Mouse (Mus musculus) gastrocnemius, postnatal 36 days (tissue): ENCODE results near the gene Clec16a. TPM values are rescaled to one million over a fixed set of nuclear protein-coding genes. Genes with fewer than 3 reads are reported as not detected.
A peak's percentile ranks its signal among the peaks of the same experiment; 100 is the strongest.

ENCODE experiments used
- DNase-seq, 2 experiments: peaks; one replicate each; pipeline ENCODE4 v3.0.0; 2022
- intact Hi-C: fragments of 180-260 bp; cut with DNase I; formaldehyde crosslinking; loops from one replicate; pipeline ENCODE4 v1.15.1; 2025
- total RNA-seq, 2 experiments: library from RNA; stranded (reverse); gene quantifications; 2 replicates each; pipeline ENCODE4 v1.2.3; 2021

Gene Clec16a
- total RNA-seq, 2 experiments from 2014 or later: 59.3 to 70.8 TPM

DNA sequence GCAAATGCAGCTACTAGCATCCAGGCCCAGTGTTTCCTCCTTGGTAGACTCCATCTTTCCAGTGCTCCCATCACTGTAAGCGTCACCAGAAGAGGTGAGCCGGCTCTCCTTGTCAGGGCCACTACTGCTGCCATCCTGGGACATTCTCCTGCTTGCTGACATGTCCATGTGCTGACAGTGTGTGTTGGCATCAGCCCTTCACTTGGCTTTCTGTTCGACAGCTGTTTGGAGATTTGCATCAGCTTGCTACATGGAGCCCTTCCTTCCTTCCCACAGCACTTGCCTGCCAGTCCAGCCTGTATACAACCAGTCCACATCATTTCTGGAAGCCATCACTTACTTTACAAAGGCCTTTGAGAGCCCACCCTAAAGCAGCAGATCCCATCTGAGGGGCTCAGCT, 193.7 kb downstream of the Clec16a start:
- DNase-seq: no peak
- intact Hi-C loops: no loop called here

GRCm38 (mm10) chr16:10739854-10740398, 194.8 kb downstream of the Clec16a start:
- DNase-seq: no peak
- intact Hi-C loops: no loop called here

- intact Hi-C loops: no loop called here
- DNase-seq: no peak
Measured at GRCm38 (mm10) chr16:10741082-10741481, 195.9 kb downstream of the Clec16a start.

- intact Hi-C loops: no loop called here
- DNase-seq: no peak
Measured at GRCm38 (mm10) chr16:10749226-10749625, 204.1 kb downstream of the Clec16a start.

DNA sequence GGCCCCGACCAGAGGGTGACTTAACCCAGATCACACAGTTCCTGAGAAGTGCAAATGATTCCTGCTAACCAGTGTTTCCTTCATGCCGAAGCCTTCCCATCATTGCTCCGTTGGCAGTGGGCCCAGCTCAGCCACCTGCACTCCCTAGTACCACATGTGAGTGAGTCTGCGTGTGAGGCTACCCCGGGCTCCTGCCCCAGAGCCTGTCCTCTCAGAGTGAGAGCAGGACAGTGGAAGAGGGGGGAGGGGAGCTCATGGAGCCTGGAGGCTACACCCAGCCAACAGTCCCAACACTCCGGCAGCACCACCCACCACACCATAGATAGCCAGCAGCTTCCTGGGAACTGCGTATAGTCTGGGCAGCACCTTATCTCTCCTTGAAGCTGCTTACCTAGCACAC, 204.7 kb downstream of the Clec16a start:
- no peak for DNase-seq

GRCm38 (mm10) chr16:10754521-10755296, 209.6 kb downstream of the Clec16a start:
- intact Hi-C loops: loop anchor here (5.0 kb wide), 1 partner anchor 47 kb away; no protein-coding TSS in a partner anchor

More for the DNA sequence above, 204.7 kb downstream of the Clec16a start:
- intact Hi-C loops: no loop called here

GRCm38 (mm10) chr16:10756168-10756567, 211.0 kb downstream of the Clec16a start:
- intact Hi-C loops: loop anchor here (5.0 kb wide), 1 partner anchor 49 kb away; no protein-coding TSS in a partner anchor
- DNase-seq: no peak

More at GRCm38 (mm10) chr16:10754521-10755296, 209.6 kb downstream of the Clec16a start:
- no peak for DNase-seq

DNA sequence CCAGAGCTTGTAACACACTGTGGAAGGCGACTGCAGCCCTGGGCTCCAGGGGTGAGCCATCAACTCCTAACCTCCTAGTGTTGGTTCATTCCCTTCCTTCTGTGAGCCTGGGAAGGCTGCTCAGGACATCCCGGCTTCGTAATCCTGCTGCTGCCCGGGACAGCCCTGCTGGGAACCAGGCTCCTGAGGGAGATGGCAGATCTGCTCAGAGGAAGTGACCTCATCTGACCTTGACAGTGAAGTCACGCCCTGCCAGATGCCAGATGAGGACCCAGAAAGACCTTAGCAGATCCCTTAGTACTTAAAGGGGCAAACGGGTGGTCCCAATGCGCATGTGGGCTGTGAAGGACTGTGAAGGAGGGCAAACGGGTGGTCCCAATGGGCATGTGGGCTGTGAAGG, 216.0 kb downstream of the Clec16a start:
- DNase-seq: no peak

DNA sequence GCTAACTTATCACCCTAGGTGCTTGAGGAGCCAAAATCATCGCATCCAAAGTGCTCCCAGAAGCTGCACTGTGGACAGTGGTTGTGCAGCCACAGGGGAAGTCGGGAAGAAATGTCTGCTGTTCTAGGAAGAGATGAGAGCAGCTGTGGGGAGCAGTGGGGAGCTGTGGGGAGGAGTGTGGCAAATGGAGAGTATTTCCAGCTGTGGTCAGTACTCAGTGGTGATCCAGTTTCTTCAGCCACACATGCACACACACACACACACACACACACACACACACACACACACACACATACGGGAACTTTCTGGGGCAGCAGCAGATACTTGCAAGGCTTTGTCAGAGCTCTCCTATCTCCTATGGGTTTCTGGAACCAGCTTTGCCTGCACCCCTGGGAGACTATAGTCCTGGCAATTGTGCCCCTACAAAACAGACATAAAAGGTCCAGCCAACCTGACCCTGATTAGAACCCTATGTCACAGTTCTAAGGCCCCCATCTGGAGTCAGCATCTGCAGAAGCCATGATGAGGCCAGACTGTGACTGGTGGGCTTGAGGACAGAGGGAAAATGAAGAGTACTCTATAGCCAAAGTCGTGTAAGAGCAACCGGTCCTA, 217.5 kb downstream of the Clec16a start:
- intact Hi-C loops: loop anchor here (5.0 kb wide), 1 partner anchor 80 kb away; no protein-coding TSS in a partner anchor
- DNase-seq: no peak

More for the DNA sequence above, 216.0 kb downstream of the Clec16a start:
- intact Hi-C loops: loop anchor here (5.0 kb wide), 1 partner anchor 79 kb away; no protein-coding TSS in a partner anchor

DNA sequence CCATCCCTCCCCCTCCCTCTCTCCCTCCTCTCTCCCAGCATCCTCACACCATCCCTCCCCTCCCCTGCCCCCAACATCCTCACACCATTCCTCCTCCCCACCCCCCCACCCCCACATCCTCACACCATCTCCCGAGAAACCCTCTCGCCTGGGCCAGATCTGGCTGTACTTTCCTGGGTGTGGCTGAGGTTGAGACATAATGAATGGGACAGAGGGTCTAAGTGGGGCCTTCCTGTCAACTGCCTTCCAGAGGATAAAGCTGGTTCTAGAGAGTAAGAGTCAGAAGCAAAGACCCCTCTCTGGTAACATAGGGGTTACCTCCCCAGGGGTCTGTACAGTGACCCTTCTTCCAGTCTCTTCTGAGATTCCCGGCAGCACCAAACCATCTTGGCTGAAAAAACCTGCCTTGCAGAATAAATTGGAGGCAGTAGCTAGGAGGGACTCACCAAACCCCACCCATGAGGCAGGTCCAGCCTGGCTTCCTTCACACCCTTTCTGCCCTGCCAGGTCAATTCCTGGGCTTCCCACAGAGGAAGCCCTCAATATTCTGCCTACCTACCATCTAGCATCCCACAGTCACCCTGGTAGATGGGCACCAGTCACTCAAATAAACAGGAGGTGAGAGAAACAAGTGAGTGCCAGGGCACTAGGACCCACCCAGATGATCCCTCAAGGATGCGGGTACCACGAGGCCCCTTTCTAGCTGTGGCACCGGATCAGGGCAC, 218.6 kb downstream of the Clec16a start:
- no peak for DNase-seq
- intact Hi-C loops: loop anchor here (5.0 kb wide), 1 partner anchor 81 kb away; no protein-coding TSS in a partner anchor

DNA sequence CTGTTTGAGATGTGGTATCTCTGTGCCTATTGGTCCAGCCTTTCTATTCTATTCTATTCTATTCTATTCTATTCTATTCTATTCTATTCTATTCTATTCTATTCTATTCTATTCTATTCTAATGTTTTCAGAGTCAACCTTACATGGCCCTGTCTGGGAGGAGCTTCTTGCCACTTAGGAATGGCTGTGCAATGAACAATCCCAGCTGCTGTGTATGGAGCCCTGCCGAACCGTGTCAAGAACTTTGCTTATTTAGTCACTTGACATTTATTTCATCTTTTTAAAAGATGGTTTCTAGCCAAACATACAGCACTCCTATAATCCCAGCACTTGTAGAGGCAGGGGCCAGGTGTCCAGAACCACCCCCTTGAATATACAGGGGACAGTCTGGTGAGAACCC, 219.2 kb downstream of the Clec16a start:
- intact Hi-C loops: loop anchor here (5.0 kb wide), 1 partner anchor 82 kb away; no protein-coding TSS in a partner anchor

DNA sequence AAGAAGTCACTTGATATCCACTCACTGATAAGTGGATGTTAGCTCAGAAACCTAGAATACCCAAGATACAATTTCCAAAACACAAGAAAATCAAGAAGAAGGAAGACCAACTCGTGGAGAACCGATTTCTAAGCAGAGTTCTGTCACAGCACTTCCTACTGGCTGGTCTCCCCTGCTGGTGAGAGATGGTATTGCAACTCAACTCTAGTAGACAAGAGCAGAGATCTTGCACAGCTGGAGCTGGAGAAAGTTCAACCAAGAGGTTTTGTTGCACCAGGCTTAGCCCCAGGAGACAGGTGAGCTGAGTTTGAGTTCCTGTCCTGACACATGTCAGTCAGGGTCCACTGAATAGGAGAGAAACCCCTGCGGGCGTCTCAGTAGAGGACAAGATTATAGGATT, 222.0 kb downstream of the Clec16a start:
- intact Hi-C loops: no loop called here
- DNase-seq: peak in 1 of 2 experiments; percentile 60

More for the DNA sequence above, 219.2 kb downstream of the Clec16a start:
- no peak for DNase-seq

DNA sequence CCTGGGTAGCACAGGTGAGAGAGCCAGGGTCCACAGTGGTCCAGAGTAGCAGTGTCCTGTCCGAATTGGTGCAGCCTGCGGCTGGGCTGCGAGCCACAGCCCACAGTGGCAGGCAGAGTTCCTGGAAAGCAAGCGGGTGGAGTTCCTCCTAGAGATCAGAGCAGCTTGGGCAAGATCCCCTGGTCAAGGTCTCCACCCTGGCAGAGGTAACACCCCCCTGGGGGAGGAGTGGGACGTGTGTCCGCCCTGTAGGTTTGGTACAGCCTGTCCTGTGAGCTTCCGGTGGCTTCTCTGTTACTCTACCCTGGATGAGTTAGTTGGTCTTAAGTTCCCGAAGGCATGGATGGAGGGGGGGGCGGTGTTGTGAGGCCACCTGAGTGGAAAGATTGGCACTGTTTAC, 223.7 kb downstream of the Clec16a start:
- DNase-seq: no peak
- intact Hi-C loops: no loop called here

DNA sequence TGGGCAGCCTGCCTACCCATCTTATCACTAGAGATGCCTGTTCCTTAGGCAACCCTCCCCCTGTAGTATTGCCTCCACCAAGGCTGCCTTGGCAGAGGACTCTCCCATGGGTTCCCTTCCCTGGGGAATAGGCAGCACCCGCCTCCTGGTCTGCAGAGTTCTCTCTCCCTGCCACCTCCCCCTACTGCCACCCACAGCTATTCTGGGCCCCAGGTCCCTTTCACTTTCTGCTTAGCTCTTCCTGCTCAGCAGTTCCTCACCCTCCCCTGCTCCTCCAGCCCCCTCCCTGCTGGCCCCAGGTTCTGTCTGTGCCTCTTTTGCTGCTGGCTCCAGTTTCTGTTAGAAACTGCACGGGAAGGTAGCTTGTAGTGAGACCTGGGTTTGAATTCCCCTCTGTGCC, 224.5 kb downstream of the Clec16a start:
- DNase-seq: no peak
- intact Hi-C loops: no loop called here

DNA sequence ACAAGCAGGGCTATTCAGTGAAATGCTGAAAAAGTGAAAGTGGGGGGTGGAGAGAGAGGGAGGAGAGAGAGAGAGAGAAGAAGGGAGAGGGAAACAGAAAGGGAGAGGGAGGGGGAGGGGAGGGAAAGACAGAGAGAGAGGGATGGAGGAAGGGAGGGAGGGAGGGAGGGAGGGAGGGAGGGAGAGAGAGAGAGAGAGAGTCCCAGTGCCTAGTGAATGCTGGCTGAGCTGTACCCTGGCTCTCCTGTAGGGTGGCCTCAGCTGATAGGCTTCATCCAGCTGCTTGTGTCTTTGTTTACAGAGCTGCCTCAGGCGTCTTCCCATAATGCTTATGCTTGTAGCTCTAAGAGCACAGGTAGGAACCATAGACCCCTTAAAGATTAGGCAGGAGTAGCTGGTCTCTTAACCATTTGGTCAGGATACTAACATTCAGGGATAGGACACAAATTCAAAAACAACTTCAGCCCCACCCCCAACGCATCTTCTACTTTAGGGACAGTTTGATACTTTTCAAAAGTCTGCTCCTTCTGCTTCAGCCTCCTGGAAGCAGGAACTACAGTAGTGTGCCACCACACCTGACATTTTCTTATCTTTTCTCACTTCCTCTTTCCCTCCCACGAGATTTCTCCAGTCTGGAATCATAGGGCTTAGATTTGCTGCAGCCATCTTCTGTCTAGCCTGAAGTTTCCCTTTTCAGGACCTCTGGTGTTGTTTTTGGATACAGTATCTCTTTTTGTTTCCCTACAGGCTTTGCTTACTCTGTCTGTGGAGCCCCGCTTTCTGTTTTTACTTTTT, 225.6 kb downstream of the Clec16a start:
- DNase-seq: no peak
- intact Hi-C loops: no loop called here

- intact Hi-C loops: no loop called here
- DNase-seq: no peak
Measured at GRCm38 (mm10) chr16:10771769-10772510, 226.8 kb downstream of the Clec16a start.

GRCm38 (mm10) chr16:10773543-10773942, 228.4 kb downstream of the Clec16a start:
- intact Hi-C loops: no loop called here
- no peak for DNase-seq

- no peak for DNase-seq
- intact Hi-C loops: no loop called here
Measured at GRCm38 (mm10) chr16:10774726-10775125, 229.6 kb downstream of the Clec16a start.

- intact Hi-C loops: no loop called here
Measured at GRCm38 (mm10) chr16:10776322-10776721, 231.2 kb downstream of the Clec16a start.

More at GRCm38 (mm10) chr16:10776322-10776721, 231.2 kb downstream of the Clec16a start:
- DNase-seq: no peak
